Mouse (Mus musculus) embryonic facial prominence, embryonic 10.5 days (tissue): ENCODE results near the gene Sigmar1. TPM values are rescaled to one million over a fixed set of nuclear protein-coding genes. Genes with fewer than 3 reads are reported as not detected.
A peak's percentile ranks its signal among the peaks of the same experiment; 100 is the strongest.
"Not testable (repeated sequence)": the region's sequence is repeated elsewhere in the genome, so short reads cannot be mapped to it uniquely, and the experiment has no call there.

Experiments
- DNase-seq: peaks from one replicate; pipeline ENCODE4 v3.0.0-alpha.2; 2017; ENCODE audit warnings: low spot score
- H3K27ac ChIP-seq: fragments of 300-500 bp; sonication (generic); replicated peaks from 2 replicates; pipeline ENCODE4 v1.5.1; 2016; ENCODE audit warnings: mild to moderate bottlenecking
- H3K27me3 ChIP-seq: fragments of 300-500 bp; sonication (generic); replicated peaks from 2 replicates; pipeline ENCODE4 v1.6.1; 2016; ENCODE audit warnings: low read depth, mild to moderate bottlenecking; ENCODE audit not compliant: poor library complexity, severe bottlenecking
- H3K36me3 ChIP-seq: fragments of 300-500 bp; sonication (generic); replicated peaks from 2 replicates; pipeline ENCODE4 v1.6.1; 2016; ENCODE audit warnings: mild to moderate bottlenecking, moderate library complexity
- H3K4me1 ChIP-seq: fragments of 300-500 bp; sonication (generic); 2 replicates; pipeline ENCODE4 v1.6.1; 2016
- H3K4me3 ChIP-seq: fragments of 300-500 bp; sonication (generic); 2 replicates; pipeline ENCODE4 v1.5.1; 2016; ENCODE audit warnings: mild to moderate bottlenecking, moderate library complexity
- H3K9me3 ChIP-seq: fragments of 300-500 bp; sonication (generic); 2 replicates; pipeline ENCODE4 v1.6.1; 2016; ENCODE audit warnings: mild to moderate bottlenecking
- WGBS: fragments of 180-500 bp; shearing (Covaris S2); methylation state at CpG from one replicate; pipeline ENCODE4 v1.1.7; 2016; 5-methylcytosine and 5-hydroxymethylcytosine counted together
- polyA plus RNA-seq: library from polyadenylated mRNA; unstranded; fragments of >200 nt; fragmentation: Nextera tagmentation; extraction: Ambion mirVana; gene quantifications from 2 replicates; pipeline ENCODE4 v1.2.1, GENCODE M21; 2016

Sigmar1 gene
- polyA plus RNA-seq, 1 experiment from 2014 or later, result 87.6 TPM

DNA sequence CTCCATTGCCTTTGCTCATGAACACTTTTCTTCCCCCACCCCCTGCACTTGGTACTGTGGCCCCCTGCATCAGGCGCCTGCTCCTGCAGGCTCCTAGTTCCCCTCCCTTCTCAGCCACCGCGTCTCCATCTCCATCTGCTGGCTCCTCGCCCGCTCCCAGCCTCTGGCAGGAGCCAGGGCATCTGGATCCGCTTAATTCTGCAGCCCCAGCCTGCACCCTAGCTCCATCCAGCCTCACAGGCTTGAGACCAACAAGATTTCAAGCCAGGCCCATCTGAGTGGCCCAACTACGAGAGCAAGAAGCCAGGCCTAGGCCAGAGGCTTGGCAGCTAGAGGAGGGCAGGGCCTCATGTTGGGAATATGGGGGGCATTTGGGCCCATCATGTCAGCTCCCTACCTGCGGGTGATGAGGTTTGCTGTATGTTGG is 6.7 kb upstream of the Sigmar1 start:
- DNase-seq, result peak; percentile 80
- peaks cover 32% of the 10 kb centered on the region for H3K36me3 ChIP-seq
- H3K4me1 ChIP-seq, result peaks cover 44% of the 10 kb centered on the region
- H3K27ac ChIP-seq, result peak overlapping the region; percentile 89
- peak overlapping the region; percentile 65 for H3K4me3 ChIP-seq
- not testable (repeated sequence) for H3K27me3 ChIP-seq, H3K9me3 ChIP-seq
- 25% methylated on average over 8 of the region's 8 CpGs for WGBS

DNA sequence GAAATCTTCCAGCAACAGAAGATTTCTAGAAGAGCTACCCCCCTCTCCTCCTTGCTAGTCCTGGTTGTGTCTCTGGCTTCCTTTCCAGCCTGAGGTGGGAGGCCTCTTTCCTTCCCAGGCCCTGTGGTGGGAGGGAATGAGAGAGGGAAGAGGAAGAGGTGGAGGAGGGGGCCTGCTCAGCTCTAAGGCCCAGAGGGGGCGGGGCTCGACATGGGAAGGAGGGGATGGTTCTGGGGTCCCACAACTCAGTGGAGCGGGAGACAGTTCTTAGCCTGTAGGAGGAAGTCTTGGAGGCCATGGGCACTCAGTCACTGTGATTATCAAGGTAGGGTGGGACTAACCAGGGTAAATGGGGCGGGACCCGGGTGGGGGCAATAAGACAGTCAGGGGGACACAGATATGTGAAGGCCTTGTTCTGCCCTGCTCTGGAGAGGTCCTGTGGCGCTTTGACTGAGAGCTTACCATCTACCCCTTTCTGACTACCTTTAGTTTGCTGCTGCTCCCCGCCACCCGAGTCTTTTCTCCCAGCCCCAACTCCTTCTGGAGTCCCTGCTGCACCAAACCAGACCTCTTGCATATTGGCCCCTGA is 6.2 kb upstream of the Sigmar1 start:
- Histone ChIP-seq H3K36me3 (peaks cover 32% of the 10 kb centered on the region), H3K27me3 (no peaks in the 10 kb centered on the region), H3K4me3 (peak overlapping the region; percentile 65), H3K4me1 (peaks cover 44% of the 10 kb centered on the region), H3K27ac (peak overlapping the region; percentile 89), H3K9me3 (no peaks in the 10 kb centered on the region)
- 30% methylated on average over 8 of the region's 8 CpGs for WGBS
- peak; percentile 85 for DNase-seq

DNA sequence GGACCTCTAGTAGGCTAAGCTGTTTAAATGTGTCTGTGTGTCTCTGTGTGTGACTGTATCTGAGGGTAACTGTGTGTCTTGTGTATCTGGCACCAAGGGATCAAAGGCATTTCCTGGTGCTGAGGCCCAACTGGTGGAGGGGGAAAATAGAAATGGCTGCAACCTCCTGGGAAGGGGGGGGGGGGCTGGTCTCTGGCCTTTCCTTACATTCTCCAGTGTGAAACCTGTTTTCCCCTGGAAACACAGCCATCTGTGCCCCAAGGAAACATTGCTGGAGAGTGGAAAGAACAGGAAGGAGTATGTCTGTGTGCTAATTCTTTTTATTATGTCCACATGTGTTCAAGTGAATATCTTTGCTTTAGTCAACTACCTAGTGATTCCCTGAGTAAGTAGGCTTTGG is 5.7 kb upstream of the Sigmar1 start:
- peak; percentile 56 for DNase-seq
- H3K4me3 ChIP-seq, result peak overlapping the region; percentile 65
- H3K9me3 ChIP-seq, result no peaks in the 10 kb centered on the region
- peak overlapping the region; percentile 89 for H3K27ac ChIP-seq
- H3K27me3 ChIP-seq, result no peaks in the 10 kb centered on the region
- H3K36me3 ChIP-seq, result peaks cover 29% of the 10 kb centered on the region
- H3K4me1 ChIP-seq, result peaks cover 47% of the 10 kb centered on the region

DNA sequence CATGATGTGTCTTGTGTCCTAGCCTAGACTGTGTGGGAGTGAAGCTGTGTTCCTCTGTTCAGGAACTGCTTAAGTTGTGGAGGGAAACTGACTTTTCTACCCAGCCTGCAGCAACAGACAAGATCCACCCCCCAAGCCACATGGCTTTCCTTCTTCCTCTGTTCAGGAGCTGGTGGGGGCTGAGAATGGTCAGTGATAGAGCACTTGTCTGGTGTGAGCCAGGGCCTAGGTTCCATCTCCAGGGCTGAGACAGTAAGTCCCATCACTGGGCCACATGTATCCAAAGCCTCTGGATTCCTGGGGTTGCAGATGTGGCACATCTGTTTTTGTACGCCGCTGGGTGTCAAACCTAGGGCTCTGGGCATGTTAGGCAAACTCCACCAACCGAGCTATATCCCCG is 5.0 kb upstream of the Sigmar1 start:
- peak overlapping the region; percentile 89 for H3K27ac ChIP-seq
- H3K4me3 ChIP-seq, result peak overlapping the region; percentile 65
- no peaks in the 10 kb centered on the region for H3K9me3 ChIP-seq
- H3K36me3 ChIP-seq, result peaks cover 24% of the 10 kb centered on the region
- H3K4me1 ChIP-seq, result peaks cover 55% of the 10 kb centered on the region
- no peaks in the 10 kb centered on the region for H3K27me3 ChIP-seq
- DNase-seq, result no peak
- WGBS, result 72% methylated on average over 4 of the region's 4 CpGs

DNA sequence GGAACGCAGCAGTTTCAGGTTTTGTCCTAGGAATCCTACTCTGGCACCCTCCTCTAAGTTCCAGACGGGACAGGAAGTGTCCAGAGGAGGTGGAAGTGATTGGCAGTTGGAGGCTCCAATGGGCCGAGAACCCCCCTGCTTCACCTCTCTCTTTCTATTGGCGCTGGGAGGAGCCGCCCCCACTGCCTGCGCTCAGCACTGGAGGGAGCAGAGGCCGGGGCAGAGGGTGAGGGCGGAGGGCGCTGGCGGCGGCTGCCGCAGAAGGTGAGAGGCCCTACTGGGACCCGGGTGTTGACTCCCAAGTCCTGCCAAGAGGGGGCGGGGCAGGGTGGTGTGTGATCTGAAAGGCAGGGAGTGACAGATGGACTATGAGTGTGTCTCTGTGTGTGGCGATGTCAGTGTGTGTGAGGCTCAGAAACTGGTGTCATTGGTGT is 4.3 kb upstream of the Sigmar1 start:
- Histone ChIP-seq H3K4me1 (peaks cover 58% of the 10 kb centered on the region), H3K27ac (peak overlapping the region; percentile 89), H3K36me3 (peaks cover 19% of the 10 kb centered on the region), H3K27me3 (no peaks in the 10 kb centered on the region), H3K4me3 (peak overlapping the region; percentile 65), H3K9me3 (no peaks in the 10 kb centered on the region)
- WGBS, result under 1% methylated on average over 15 of the region's 15 CpGs
- peak; percentile 93 for DNase-seq

DNA sequence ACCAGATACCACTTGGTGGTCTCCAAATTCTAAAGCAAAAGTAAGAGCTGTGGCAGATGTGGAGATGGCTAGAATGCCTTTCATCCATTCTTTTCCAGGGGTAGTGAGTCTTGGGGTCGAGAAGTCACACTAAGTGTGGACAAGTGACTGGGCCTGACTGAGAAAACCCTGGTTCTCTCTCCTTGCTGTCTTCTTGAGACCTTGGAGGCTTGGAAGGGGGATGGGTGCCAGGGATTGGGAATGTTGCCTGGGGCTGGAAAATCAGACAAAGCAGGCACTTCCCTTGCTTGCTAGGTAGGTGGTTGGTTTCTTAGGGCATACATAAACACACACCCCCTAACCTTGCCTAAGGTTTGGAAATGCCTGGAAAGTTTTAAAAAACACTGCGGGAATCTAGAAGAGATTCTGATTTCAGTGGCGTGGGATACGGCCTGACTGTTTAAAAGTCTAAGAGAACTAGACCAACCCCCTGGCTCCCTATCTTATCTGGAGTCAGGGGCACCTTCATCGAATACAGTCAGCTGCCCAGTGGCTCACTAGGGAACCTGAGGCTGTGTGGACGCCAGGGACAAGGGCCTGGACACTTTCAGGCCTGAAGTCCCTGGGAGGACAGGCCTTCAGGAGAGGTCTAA is 3.8 kb upstream of the Sigmar1 start:
- DNase-seq, result no peak
- H3K4me1 ChIP-seq, result peaks cover 62% of the 10 kb centered on the region
- H3K27me3 ChIP-seq, result no peaks in the 10 kb centered on the region
- 34% methylated on average over 6 of the region's 6 CpGs for WGBS
- peak overlapping the region; percentile 89 for H3K27ac ChIP-seq
- H3K9me3 ChIP-seq, result no peaks in the 10 kb centered on the region
- peaks cover 19% of the 10 kb centered on the region for H3K36me3 ChIP-seq
- H3K4me3 ChIP-seq, result peak overlapping the region; percentile 65

DNA sequence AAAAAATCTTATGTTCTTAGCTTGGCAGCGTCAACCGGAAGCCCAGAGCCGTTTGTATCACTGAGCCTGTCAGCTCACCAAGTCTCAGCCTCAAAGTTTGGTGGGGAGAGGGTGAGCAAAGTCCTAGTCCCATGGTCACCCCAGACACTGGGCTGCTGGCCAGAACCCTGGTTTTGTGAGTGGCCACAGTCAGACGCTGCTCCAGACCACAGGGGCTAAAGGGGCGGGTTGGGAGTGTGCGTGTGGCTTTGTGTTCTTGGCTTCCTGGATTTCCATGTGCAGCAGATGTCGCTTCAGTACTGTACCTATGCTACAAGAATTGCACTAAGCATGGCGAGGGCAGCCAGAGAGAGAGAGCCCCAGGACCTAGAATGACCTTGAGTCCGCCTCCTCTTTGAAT is 3.2 kb upstream of the Sigmar1 start:
- Histone ChIP-seq H3K27me3 (no peaks in the 10 kb centered on the region), H3K4me3 (0 out of 2 replicates have a peak overlapping the region, but pooled peaks have one; percentile 65), H3K27ac (peak overlapping the region; percentile 89), H3K9me3 (no peaks in the 10 kb centered on the region), H3K36me3 (peaks cover 19% of the 10 kb centered on the region), H3K4me1 (peaks cover 65% of the 10 kb centered on the region)
- DNase-seq, result no peak
- 89% methylated on average over 9 of the region's 9 CpGs for WGBS

DNA sequence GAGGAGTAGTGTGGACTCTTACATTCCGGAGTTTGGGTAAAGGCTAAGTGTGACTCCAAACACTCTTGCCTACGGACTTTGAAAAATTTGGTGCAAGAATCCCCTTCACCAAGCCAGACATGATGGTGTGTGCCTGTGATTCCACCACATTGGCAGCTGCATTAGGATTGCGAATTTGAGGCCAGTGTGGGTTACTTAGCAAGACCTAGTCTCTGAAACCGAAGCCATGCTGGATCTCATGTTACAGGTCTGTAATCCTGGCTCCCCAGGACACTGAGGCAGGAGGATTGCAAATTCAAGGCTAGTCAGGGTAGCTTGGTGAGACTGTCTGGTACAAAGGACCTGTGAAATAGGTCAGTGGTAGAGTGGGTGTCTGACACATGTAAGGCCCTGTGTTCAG is 2.7 kb upstream of the Sigmar1 start:
- Histone ChIP-seq H3K9me3 (no peaks in the 10 kb centered on the region), H3K36me3 (peaks cover 19% of the 10 kb centered on the region), H3K4me1 (peaks cover 65% of the 10 kb centered on the region), H3K27ac (no peak overlapping the region), H3K4me3 (no peak overlapping the region), H3K27me3 (no peaks in the 10 kb centered on the region)
- 93% methylated on average over 4 of the region's 4 CpGs for WGBS
- DNase-seq, result no peak

DNA sequence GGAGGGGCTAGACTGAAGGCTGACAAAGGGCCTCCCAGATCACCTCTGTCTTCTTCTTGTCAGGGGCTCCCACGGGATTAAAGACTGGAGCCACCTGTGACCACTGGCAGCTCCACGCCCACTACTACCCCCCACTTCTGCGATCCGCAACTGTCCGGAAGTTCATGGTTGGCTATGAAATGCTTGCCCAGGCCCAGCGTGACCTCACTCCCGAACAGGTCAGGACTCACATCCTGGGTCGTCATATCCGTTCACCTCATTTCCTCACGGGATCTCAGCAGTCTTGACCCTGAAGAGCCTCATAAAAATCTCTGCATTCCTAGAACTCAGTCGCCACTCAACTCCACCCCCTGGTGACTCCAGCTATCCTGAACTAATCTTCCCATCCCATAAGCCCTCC is 2.1 kb upstream of the Sigmar1 start:
- Histone ChIP-seq H3K27ac (no peak overlapping the region), H3K4me1 (peaks cover 60% of the 10 kb centered on the region), H3K4me3 (no peak overlapping the region), H3K36me3 (peaks cover 19% of the 10 kb centered on the region), H3K27me3 (no peaks in the 10 kb centered on the region), H3K9me3 (no peaks in the 10 kb centered on the region)
- WGBS, result 84% methylated on average over 11 of the region's 11 CpGs
- DNase-seq, result no peak

DNA sequence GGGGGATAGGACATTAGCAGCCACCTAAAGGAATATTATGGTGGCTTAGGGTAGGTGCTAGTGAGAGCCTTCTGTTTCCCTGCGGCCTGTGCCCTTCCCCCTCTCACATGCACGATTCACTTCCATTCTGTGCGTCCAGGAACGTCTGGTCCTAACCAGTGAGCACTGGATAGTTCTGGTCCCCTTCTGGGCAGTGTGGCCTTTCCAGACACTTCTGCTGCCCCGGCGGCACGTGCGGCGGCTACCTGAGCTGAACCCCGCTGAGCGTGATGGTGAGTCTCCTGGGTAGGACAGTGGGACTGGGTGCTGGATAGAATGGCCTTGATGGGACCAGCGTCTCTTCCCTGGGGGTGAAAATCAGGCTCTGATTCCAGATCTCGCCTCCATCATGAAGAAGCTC is 1.4 kb upstream of the Sigmar1 start:
- Histone ChIP-seq H3K9me3 (no peaks in the 10 kb centered on the region), H3K4me1 (peaks cover 53% of the 10 kb centered on the region), H3K27me3 (no peaks in the 10 kb centered on the region), H3K4me3 (no peak overlapping the region), H3K27ac (no peak overlapping the region), H3K36me3 (peaks cover 19% of the 10 kb centered on the region)
- 89% methylated on average over 13 of the region's 13 CpGs for WGBS
- no peak for DNase-seq

DNA sequence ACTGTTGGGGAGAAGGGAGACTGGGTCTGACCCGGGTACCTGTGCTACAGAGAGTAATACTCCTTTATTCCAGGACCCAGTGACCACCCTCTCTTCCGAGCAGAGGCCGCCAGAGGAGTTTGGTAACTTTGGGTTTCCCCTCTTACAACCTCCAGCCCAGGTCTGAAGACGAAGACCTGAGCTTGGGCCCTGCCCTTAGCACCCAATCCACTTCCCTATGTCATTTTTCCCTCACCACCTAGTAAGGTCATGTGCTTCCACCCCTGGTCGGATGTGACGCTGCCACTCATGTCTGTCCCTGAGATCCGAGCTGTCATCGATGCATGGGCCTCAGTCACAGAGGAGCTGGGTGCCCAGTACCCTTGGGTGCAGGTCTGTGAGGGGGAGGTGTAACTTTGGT is 483 bp upstream of the Sigmar1 start:
- Histone ChIP-seq H3K4me3 (peak overlapping the region; percentile 76), H3K36me3 (peaks cover 19% of the 10 kb centered on the region), H3K4me1 (peaks cover 44% of the 10 kb centered on the region), H3K27me3 (no peaks in the 10 kb centered on the region), H3K9me3 (no peaks in the 10 kb centered on the region), H3K27ac (peak overlapping the region; percentile 88)
- WGBS, result 81% methylated on average over 8 of the region's 8 CpGs
- no peak for DNase-seq

DNA sequence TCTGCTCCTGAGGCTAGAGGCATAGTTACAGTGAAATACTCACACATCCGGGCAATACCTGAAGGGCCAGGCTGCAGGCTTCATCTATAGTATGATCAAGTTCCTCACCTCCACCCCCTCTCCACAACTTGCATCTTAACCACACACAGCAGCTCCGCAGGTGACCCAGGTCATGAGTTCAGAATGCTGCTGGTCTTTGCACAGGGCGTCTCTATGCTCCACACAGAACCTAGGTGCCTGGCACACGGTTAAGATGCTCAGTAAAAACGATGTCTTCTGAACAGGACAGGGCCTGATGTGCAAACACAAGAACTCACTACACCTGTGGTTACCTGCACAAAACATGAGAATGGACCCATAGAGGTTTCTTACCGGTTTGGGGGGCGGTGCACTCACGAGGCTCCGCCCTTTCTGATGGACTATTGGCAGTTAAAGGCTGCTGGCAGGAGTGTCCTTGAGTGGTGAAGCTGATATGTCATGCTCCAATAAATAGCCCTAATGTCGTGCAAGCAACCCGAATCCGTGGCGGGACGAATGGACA is 1.1 kb downstream of the Sigmar1 start, which contains the start of gene Galt:
Galt (plus strand) TSS at position 432 of the 541 bp plus-strand sequence.
- DNase-seq, result no peak
- peak within 1 kb of the TSS; percentile 88 for H3K27ac ChIP-seq
- peaks cover 29% of the 10 kb centered on the region for H3K4me1 ChIP-seq
- peaks cover 19% of the 10 kb centered on the region for H3K36me3 ChIP-seq
- H3K4me3 ChIP-seq, result peak within 1 kb of the TSS; percentile 76
- no peaks in the 10 kb centered on the region for H3K9me3 ChIP-seq
- H3K27me3 ChIP-seq, result no peaks in the 10 kb centered on the region
- WGBS, result 12% methylated on average over 14 of the region's 14 CpGs

DNA sequence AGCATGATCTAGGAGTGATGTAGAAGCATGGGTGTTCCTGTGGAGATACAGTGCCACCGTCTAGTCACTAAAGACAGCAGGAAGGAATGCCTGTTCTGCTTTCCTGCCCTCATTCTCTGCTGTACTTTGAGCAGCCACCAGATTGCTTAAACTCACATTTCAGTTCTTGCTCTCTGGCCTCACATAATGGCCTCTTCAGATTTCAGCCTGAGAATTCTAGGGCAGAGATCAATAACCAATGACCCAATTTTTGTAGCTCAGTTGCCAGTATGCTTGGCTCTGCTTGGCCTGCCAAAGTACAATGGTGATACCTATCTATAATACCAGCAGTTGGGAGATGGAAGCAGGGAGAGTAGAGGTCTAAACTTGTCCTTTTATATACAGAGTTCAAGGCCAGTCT is 10.9 kb downstream of the Sigmar1 start:
- Histone ChIP-seq H3K36me3 (no peaks in the 10 kb centered on the region), H3K9me3 (peaks cover 21% of the 10 kb centered on the region), H3K27ac (no peak overlapping the region), H3K27me3 (no peaks in the 10 kb centered on the region), H3K4me1 (peaks cover 15% of the 10 kb centered on the region), H3K4me3 (no peak overlapping the region)
- WGBS, result 75% methylated on average over 1 of the region's 1 CpGs
- DNase-seq, result no peak
